Mouse (Mus musculus) embryonic facial prominence, embryonic 14.5 days (tissue): ENCODE measurements around the gene Atp23. TPM values are rescaled to one million over a fixed set of nuclear protein-coding genes. Genes with fewer than 3 reads are reported as not detected.
A peak's percentile ranks its signal among the peaks of the same experiment; 100 is the strongest.

Experiments used
- ATAC-seq: fragments of 200-750 bp; cut with Nextera tagmentation; 2 replicates; pipeline ENCODE4 v1.8.0; 2017; ENCODE audit warnings: low read depth, moderate number of reproducible peaks, moderate TSS enrichment
- DNase-seq: peaks from one replicate; pipeline ENCODE4 v3.0.0-alpha.2; 2015; ENCODE audit warnings: low spot score
- H3K27ac ChIP-seq: fragments of 300-500 bp; sonication (generic); replicated peaks from 2 replicates; pipeline ENCODE4 v1.5.1; 2014; ENCODE audit warnings: low read depth, mild to moderate bottlenecking, low read length, moderate library complexity
- H3K27me3 ChIP-seq: fragments of 300-500 bp; sonication (generic); replicated peaks from 2 replicates; pipeline ENCODE4 v1.6.1; 2014; ENCODE audit warnings: low read length; ENCODE audit not compliant: control insufficient read depth, insufficient read depth
- H3K36me3 ChIP-seq: fragments of 300-500 bp; sonication (generic); 2 replicates; pipeline ENCODE4 v1.6.1; 2014; ENCODE audit warnings: low read length, mixed read lengths; ENCODE audit not compliant: control insufficient read depth, insufficient read depth
- H3K4me1 ChIP-seq: fragments of 300-500 bp; sonication (generic); 2 replicates; pipeline ENCODE4 v1.6.1; 2014; ENCODE audit warnings: antibody characterized with exemption, low read length; ENCODE audit not compliant: control insufficient read depth, insufficient read depth
- H3K4me2 ChIP-seq: fragments of 300-500 bp; sonication (generic); 2 replicates; pipeline ENCODE4 v1.6.1; 2014; ENCODE audit warnings: low read depth, mild to moderate bottlenecking, low read length, moderate library complexity, mixed read lengths
- H3K4me3 ChIP-seq: fragments of 300-500 bp; sonication (generic); 2 replicates; pipeline ENCODE4 v1.5.1; 2014; ENCODE audit warnings: low read depth, mild to moderate bottlenecking, low read length
- H3K9ac ChIP-seq: fragments of 300-500 bp; sonication (generic); 2 replicates; pipeline ENCODE4 v1.6.1; 2014; ENCODE audit warnings: low read depth, mild to moderate bottlenecking, low read length, moderate library complexity, mixed read lengths
- H3K9me3 ChIP-seq: fragments of 300-500 bp; sonication (generic); 2 replicates; pipeline ENCODE4 v1.6.1; 2016; ENCODE audit warnings: low read length; ENCODE audit not compliant: control insufficient read depth
- WGBS: fragments of 180-500 bp; shearing (Covaris S2); extraction: QIAGEN DNeasy Blood & Tissue Kit; methylation state at CpG from one replicate; pipeline ENCODE4 v1.1.7; 2014; 5-methylcytosine and 5-hydroxymethylcytosine counted together
- polyA plus RNA-seq: library from polyadenylated mRNA; unstranded; fragments of >200 nt; fragmentation: Nextera tagmentation; extraction: Ambion mirVana; gene quantifications from 2 replicates; pipeline ENCODE4 v1.2.1, GENCODE M21; 2014

Atp23 gene
- 16.7 and 20.6 TPM in 2 replicates for polyA plus RNA-seq

- peak within 1 kb of the TSS; percentile 93 for H3K4me2 ChIP-seq
- DNase-seq (peak; percentile 87), ATAC-seq (peak; percentile 86)
- H3K9ac ChIP-seq = peak within 1 kb of the TSS; percentile 75
- peaks cover 20% of the 10 kb centered on the region for H3K36me3 ChIP-seq
- H3K9me3 ChIP-seq = no peaks in the 10 kb centered on the region
- 0% methylated on average over 18 of the region's 56 CpGs for WGBS
- H3K4me3 ChIP-seq = peak within 1 kb of the TSS; percentile 75
- H3K4me1 ChIP-seq = no peaks in the 10 kb centered on the region
- no peak within 1 kb of the TSS; the same call in 1 of the 2 replicates for H3K27ac ChIP-seq
- H3K27me3 ChIP-seq = no peaks in the 10 kb centered on the region
Observed at GRCm38 (mm10) chr10:126900821-126901487, at the start of gene Atp23. Gene Atp23, minus strand, starts transcription at chr10:126901355.

DNA sequence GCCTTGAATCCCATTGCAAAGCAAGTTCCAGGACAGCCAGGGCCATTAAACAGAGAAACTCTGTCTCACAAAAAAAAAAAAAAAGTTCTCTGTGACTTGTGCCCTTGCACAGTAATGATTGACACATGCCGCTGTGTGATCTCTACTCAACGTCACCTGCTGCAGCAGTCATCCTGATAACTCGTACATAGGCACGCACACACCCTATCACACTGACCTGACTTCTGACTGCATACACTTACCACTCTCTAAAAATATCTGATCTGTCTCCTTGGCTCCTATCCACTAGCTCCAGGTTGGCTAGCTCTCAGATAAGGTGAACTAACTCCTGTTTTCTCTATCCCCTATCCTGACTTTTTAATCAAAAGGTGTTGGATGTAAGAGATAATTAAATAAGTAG lies 49.4 kb upstream of the Atp23 start:
- 0 out of 2 replicates have a peak, but pooled peaks cover 4% of the 10 kb centered on the region for H3K9me3 ChIP-seq
- H3K27ac ChIP-seq = no peak overlapping the region
- ATAC-seq (no peak), DNase-seq (no peak)
- H3K36me3 ChIP-seq = no peaks in the 10 kb centered on the region
- H3K27me3 ChIP-seq = no peaks in the 10 kb centered on the region
- H3K9ac ChIP-seq = no peak overlapping the region
- no peak overlapping the region for H3K4me2 ChIP-seq
- 74% methylated on average over 4 of the region's 4 CpGs for WGBS
- H3K4me1 ChIP-seq = no peaks in the 10 kb centered on the region
- H3K4me3 ChIP-seq = no peak overlapping the region

- Histone ChIP-seq H3K9ac (no peak overlapping the region; the same call in 1 of the 2 replicates), H3K4me3 (no peak overlapping the region), H3K4me1 (no peaks in the 10 kb centered on the region), H3K36me3 (no peaks in the 10 kb centered on the region), H3K9me3 (0 out of 2 replicates have a peak, but pooled peaks cover 4% of the 10 kb centered on the region), H3K4me2 (no peak overlapping the region), H3K27ac (no peak overlapping the region), H3K27me3 (no peaks in the 10 kb centered on the region)
- WGBS = 66% methylated on average over 5 of the region's 5 CpGs
- no peak for ATAC-seq
- no peak for DNase-seq
Observed at GRCm38 (mm10) chr10:126949824-126950223, 48.7 kb upstream of the Atp23 start.

GRCm38 (mm10) chr10:126945531-126945930 lies 44.4 kb upstream of the Atp23 start:
- Histone ChIP-seq H3K27ac (no peak overlapping the region), H3K4me1 (no peaks in the 10 kb centered on the region), H3K9me3 (0 out of 2 replicates have a peak, but pooled peaks cover 4% of the 10 kb centered on the region), H3K4me2 (no peak overlapping the region), H3K4me3 (no peak overlapping the region), H3K9ac (no peak overlapping the region), H3K36me3 (no peaks in the 10 kb centered on the region), H3K27me3 (no peaks in the 10 kb centered on the region)
- ATAC-seq (no peak), DNase-seq (no peak)
- whole genome bisulfite sequencing = 86% methylated on average over 5 of the region's 5 CpGs

- WGBS = 57% methylated on average over 7 of the region's 7 CpGs
- DNase-seq (no peak), ATAC-seq (no peak)
- H3K4me3 ChIP-seq = no peak overlapping the region
- H3K9me3 ChIP-seq = 0 out of 2 replicates have a peak, but pooled peaks cover 8% of the 10 kb centered on the region
- no peak overlapping the region for H3K4me2 ChIP-seq
- H3K4me1 ChIP-seq = peaks cover 4% of the 10 kb centered on the region; the same call in 1 of the 2 replicates
- no peak overlapping the region for H3K9ac ChIP-seq
- no peak overlapping the region for H3K27ac ChIP-seq
- H3K36me3 ChIP-seq = no peaks in the 10 kb centered on the region
- H3K27me3 ChIP-seq = no peaks in the 10 kb centered on the region
Observed at GRCm38 (mm10) chr10:126940949-126941348, 39.8 kb upstream of the Atp23 start.

DNA sequence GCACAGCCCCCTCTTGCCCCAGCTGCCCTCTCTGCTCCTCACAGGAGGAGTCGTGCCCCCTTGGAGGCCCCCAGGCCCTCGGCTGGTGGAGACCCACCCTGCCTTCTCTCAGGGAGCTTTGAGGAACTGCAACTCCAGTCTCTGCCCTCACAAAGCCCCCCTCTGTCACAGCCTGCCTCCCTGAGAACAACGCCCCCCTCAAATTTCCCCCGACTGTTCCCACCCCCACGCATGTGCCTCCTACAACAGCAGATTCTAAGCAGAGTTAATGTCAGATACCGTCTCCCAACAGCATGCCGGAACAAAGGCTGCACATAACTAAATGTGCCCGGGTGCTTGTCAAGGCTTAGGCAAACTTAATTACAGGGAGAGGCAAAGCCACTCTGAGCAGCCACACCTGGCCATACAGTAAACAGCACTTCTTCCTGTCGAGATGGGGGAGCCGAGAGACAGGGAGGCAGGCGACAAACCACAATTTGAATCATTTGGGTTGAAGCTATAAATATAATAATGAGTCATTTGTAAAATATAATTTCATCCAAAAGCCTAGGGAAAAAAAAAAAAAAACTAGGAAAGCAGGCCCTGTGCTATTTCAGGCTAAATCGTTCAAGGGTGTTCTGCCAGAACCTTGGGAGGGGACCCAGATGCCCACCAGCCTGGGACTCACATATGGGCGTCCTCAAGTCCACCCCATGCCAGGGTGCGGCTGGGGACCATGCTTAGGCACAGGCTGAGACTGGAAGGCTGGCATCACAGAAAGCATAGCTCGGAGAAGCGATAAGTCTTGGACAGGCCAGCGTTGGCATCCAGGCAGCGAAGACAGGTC lies 34.6 kb upstream of the Atp23 start:
- H3K9ac ChIP-seq = peak overlapping the region; percentile 38
- peak overlapping the region; percentile 6 for H3K4me2 ChIP-seq
- 39% methylated on average over 17 of the region's 18 CpGs for WGBS
- peak; percentile 88 for DNase-seq
- H3K27me3 ChIP-seq = no peaks in the 10 kb centered on the region
- peak overlapping the region; percentile 94 for H3K27ac ChIP-seq
- 0 out of 2 replicates have a peak, but pooled peaks cover 8% of the 10 kb centered on the region for H3K9me3 ChIP-seq
- no peaks in the 10 kb centered on the region for H3K36me3 ChIP-seq
- no peak overlapping the region for H3K4me3 ChIP-seq
- ATAC-seq = peak; percentile 62
- peaks cover 40% of the 10 kb centered on the region for H3K4me1 ChIP-seq

- ATAC-seq = peak; percentile 3
- WGBS = 56% methylated on average over 8 of the region's 8 CpGs
- peak overlapping the region; percentile 94 for H3K27ac ChIP-seq
- no peak for DNase-seq
- H3K4me3 ChIP-seq = no peak overlapping the region
- peak overlapping the region; percentile 6 for H3K4me2 ChIP-seq
- 0 out of 2 replicates have a peak, but pooled peaks cover 8% of the 10 kb centered on the region for H3K9me3 ChIP-seq
- H3K36me3 ChIP-seq = no peaks in the 10 kb centered on the region
- H3K27me3 ChIP-seq = no peaks in the 10 kb centered on the region
- peak overlapping the region; percentile 38 for H3K9ac ChIP-seq
- peaks cover 47% of the 10 kb centered on the region for H3K4me1 ChIP-seq
Observed at GRCm38 (mm10) chr10:126935121-126935520, 34.0 kb upstream of the Atp23 start.

DNA sequence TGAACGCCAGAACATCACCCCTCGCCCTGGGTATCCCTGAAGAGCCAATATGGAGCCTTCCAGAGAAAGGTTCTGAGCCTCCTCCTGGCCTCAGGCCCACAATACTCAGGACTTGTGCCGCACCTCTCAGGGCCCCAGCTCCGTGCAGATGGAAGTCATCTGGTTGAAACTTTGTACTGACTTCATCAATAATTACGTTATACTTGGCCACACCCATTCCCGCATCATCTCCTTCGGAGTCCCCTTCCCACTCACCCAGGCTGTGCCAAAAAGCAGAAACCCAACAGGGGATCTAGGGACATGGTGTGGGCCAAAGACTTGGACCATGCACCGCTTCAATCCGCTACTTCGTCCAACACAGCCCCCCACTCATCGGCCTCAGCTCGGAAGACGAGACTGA lies 33.4 kb upstream of the Atp23 start:
- Histone ChIP-seq H3K9ac (no peak overlapping the region), H3K4me3 (no peak overlapping the region), H3K27ac (peak overlapping the region; percentile 94), H3K9me3 (0 out of 2 replicates have a peak, but pooled peaks cover 8% of the 10 kb centered on the region), H3K27me3 (no peaks in the 10 kb centered on the region), H3K4me1 (peaks cover 53% of the 10 kb centered on the region), H3K4me2 (no peak overlapping the region), H3K36me3 (no peaks in the 10 kb centered on the region)
- DNase-seq (peak; percentile 76), ATAC-seq (no peak)
- 54% methylated on average over 13 of the region's 13 CpGs for WGBS
